Mouse (Mus musculus): ENCODE measurements around the gene Ppp1r12c.

Ppp1r12c gene

DNA sequence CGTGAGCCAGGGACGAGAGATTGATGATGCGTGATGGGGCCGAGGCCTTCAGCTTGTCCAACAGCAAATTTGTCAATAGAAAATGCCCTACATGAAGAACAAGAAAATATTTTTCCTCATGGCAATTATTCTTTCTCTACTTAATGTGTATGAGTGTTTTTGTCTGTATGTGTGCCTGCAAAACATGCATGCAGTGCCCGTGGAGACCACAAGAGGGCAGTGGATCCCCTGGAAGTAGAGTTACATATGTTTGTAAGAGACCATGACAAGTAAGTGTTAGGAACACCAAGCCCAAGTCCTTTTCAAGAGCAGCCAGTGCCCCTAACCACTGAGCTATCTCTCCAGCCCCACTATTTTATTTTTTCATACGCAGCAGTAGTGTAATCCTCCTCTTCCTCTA, 69.9 kb downstream of the Ppp1r12c start:
- DNase-seq (ENCODE audit: low spot score): peak; percentile 79

Measured in lung, postnatal 25 days (tissue).